Mouse (Mus musculus) yolk sac, embryonic 10.5 days (tissue): ENCODE results near the gene Olfr104-ps.

Source experiments
- DNase-seq: peaks from one replicate; pipeline ENCODE4 v3.0.0-alpha.2; 2017; ENCODE audit warnings: low spot score

Gene Olfr104-ps

GRCm38 (mm10) chr17:37359282-37359681, at the start of gene Olfr104-ps:
TSS of gene Olfr104-ps (plus strand) at chr17:37359582.
- no peak for DNase-seq

- DNase-seq, result no peak
These were observed 49.2 kb upstream of the Olfr104-ps start for GRCm38 (mm10) chr17:37310146-37310699.

DNA sequence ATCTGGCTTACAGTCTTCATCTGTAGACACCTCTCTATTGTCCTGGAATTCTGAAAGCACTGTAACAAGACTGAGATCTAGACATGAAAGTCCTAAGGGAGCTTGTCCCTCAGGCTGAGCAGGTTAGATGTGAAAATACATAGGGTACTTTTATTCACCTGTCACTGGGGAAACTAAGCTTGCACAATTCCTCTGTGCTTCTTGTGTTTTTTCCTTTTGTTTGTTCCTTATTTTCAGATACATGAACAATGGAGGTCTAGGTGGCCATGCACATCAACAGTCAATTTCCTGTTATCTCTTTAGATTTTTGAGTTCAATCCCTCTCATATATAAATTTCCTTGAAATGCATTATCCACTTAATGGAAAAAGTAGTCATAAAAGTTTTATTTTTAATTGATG, 42.4 kb upstream of the Olfr104-ps start, which contains the start of gene Olfr102:
Gene Olfr102, minus strand, starts transcription at position 101 of the 400 bp plus-strand sequence.
- DNase-seq, result no peak

GRCm38 (mm10) chr17:37339598-37339997, 19.8 kb upstream of the Olfr104-ps start, which contains the start of gene Olfr103:
TSS of gene Olfr103 (minus strand) at chr17:37339698.
- DNase-seq, result no peak

DNA sequence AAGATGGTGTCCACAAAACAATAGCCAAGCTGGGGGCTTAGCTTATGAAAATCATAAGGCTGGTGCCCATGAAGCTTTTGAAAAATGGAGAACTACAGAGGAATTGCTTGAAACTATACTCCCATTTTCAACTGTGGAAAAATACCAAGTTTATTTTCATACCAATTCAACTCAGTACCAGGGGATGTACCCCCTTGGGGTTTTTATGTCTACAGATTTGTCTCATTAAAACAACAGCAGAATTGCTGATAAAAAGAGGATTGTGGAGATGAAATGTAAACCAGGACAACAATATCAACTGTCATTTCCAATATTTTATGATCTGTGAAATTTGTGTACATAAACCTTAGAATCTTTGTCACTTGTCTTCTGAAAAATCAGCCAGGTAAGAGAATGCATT, 19.4 kb downstream of the Olfr104-ps start, which contains the start of gene Olfr105-ps:
Gene Olfr105-ps, plus strand, starts transcription at position 301 of the 400 bp plus-strand sequence.
- no peak for DNase-seq

DNA sequence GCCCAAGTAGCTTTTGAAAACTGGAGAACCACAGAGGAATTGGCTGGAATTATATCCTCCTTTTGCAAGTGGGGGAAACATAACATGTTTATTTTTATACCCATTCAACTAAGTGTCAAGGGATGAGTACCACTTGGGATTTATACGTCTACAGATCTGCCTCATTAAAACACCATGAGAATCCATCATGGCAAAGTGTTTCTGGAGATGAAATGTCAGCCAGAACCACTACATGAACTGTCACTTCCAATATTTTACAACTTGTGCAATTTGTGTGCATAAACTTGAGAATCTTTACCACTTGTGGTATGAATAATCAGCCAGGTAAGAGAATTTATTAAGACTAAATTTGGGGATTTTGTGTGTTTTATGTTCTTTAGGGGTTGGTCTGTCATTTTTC, 30.7 kb downstream of the Olfr104-ps start, which contains the start of gene Olfr106-ps:
Gene Olfr106-ps, plus strand, starts transcription at position 301 of the 400 bp plus-strand sequence.
- DNase-seq, result no peak

DNA sequence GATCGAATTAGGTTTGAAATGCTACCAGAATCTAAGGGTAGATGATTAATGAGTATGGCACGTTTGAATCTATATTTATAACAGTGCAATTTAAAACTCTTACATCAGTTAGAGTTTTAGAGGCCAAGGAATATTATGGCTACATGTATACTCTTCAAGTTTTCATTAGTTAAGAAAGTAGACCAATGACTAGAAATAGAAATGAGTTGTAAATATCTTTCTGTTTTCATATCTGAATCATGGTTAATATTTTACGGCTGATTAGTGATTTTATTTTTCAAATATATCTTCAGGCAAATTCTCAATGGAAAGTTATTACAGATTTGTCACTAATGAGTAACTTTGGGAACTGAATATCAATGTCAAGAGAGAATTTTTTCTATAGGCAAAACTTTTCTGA, 39.5 kb downstream of the Olfr104-ps start, which contains the start of gene Olfr107:
Gene Olfr107, plus strand, starts transcription at position 301 of the 400 bp plus-strand sequence.
- no peak for DNase-seq

- DNase-seq, result no peak
These were observed 54.0 kb downstream of the Olfr104-ps start for GRCm38 (mm10) chr17:37413380-37413779.
